Mouse (Mus musculus) liver, embryonic 15.5 days (tissue): Measurements from ENCODE around the gene Mast1. TPM values are rescaled to one million over a fixed set of nuclear protein-coding genes. Genes with fewer than 3 reads are reported as not detected.

Source experiments
- ATAC-seq: fragments of 200-750 bp; cut with Nextera tagmentation; 2 replicates; pipeline ENCODE4 v1.8.0; 2017; ENCODE audit warnings: moderate number of reproducible peaks, mild to moderate bottlenecking, moderate library complexity; ENCODE audit not compliant: insufficient read depth
- H3K27ac ChIP-seq: fragments of 300-500 bp; sonication (generic); replicated peaks from 2 replicates; pipeline ENCODE4 v1.5.1; 2015; ENCODE audit warnings: mild to moderate bottlenecking, inconsistent platforms
- H3K27me3 ChIP-seq: fragments of 300-500 bp; sonication (generic); 2 replicates; pipeline ENCODE4 v1.6.1; 2015; ENCODE audit warnings: mild to moderate bottlenecking, inconsistent platforms
- H3K36me3 ChIP-seq: fragments of 300-500 bp; sonication (generic); replicated peaks from 2 replicates; pipeline ENCODE4 v1.6.1; 2015; ENCODE audit warnings: moderate library complexity, mild to moderate bottlenecking, inconsistent platforms
- H3K4me1 ChIP-seq: fragments of 300-500 bp; sonication (generic); replicated peaks from 2 replicates; pipeline ENCODE4 v1.6.1; 2015; ENCODE audit warnings: inconsistent platforms
- H3K4me2 ChIP-seq: fragments of 300-500 bp; sonication (generic); 2 replicates; pipeline ENCODE4 v1.6.1; 2015; ENCODE audit warnings: moderate library complexity, mild to moderate bottlenecking, inconsistent platforms
- H3K4me3 ChIP-seq: fragments of 300-500 bp; sonication (generic); replicated peaks from 2 replicates; pipeline ENCODE4 v1.5.1; 2015; ENCODE audit warnings: mild to moderate bottlenecking, inconsistent platforms
- H3K9ac ChIP-seq: fragments of 300-500 bp; sonication (generic); 2 replicates; pipeline ENCODE4 v1.6.1; 2015; ENCODE audit warnings: moderate library complexity, mild to moderate bottlenecking, inconsistent platforms
- H3K9me3 ChIP-seq: fragments of 300-500 bp; sonication (generic); replicated peaks from 2 replicates; pipeline ENCODE4 v1.6.1; 2016; ENCODE audit warnings: inconsistent platforms
- WGBS: fragments of 180-500 bp; shearing (Covaris S2); methylation state at CpG from one replicate; pipeline ENCODE4 v1.1.7; 2015; ENCODE audit warnings: mixed read lengths; ENCODE audit not compliant: insufficient replicate concordance; 5-methylcytosine and 5-hydroxymethylcytosine counted together
- polyA plus RNA-seq: library from polyadenylated mRNA; unstranded; fragments of >200 nt; fragmentation: Nextera tagmentation; extraction: Ambion mirVana; gene quantifications from 2 replicates; pipeline ENCODE4 v1.2.1, GENCODE M21; 2015

Mast1 gene
- polyA plus RNA-seq, 1 experiment from 2014 or later = 0.23 TPM

DNA sequence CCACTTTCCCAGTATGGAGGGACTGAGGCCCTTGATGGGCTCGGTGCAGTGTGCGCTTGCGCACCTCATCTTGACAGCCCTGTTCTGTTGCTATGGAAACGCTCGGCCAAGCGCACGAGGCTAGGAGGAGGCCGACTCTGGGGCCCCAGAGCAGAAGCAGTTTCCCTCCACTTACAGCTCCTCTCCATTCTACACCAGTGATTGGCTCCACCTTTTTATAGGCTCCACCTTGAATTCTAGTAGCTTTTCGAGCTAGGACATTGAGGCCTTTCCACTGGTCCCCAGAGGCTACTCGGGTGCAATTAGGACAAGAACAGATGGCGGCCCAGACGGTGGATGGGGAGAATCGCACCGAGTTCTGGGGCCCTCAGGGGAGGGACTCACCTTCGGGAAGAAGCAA, 2.3 kb downstream of the Mast1 start:
- no peak overlapping the region for H3K9ac ChIP-seq
- no peak overlapping the region for H3K27ac ChIP-seq
- H3K4me3 ChIP-seq = no peak overlapping the region
- H3K36me3 ChIP-seq = no peaks in the 10 kb centered on the region
- ATAC-seq = no peak
- H3K4me1 ChIP-seq = peaks cover 29% of the 10 kb centered on the region
- peaks cover 98% of the 10 kb centered on the region for H3K27me3 ChIP-seq
- H3K4me2 ChIP-seq = no peak overlapping the region
- 3% methylated on average over 15 of the region's 15 CpGs for WGBS
- no peaks in the 10 kb centered on the region for H3K9me3 ChIP-seq

DNA sequence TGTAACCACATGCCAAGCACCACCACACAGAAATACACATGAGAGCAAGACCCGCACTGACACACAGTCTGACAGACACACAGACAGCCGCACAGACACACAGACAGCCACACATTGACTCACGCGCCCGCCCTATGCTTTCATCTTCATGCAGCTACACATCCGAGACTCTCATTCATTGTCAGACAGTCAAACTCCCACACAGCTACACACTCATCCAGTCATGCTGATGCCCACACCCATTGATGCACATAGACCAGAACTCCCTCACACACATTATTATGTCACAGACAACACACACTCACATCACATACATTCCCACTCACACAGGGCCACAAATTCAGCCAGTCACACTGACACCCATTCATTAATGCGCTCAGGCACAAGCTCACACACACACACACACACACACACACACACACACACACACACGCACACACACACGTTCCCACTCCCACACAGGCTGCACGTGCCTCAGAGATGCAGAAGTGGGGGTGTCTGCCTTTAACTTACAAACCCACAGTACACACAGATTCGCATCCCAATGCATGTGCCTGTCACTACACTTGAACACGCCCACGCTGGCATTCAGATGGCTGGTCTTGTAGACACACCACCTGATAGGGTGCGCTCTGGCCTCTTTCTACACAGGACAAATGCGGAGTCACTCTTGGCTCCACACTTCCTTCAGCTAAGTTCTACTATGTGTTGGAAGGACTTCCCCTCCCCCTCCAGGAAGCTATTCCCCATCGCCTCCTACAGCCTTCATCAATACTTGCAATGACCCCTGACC, 3.2 kb downstream of the Mast1 start:
- Histone ChIP-seq H3K4me3 (no peak overlapping the region), H3K4me1 (peaks cover 34% of the 10 kb centered on the region), H3K36me3 (no peaks in the 10 kb centered on the region), H3K9ac (no peak overlapping the region), H3K27ac (no peak overlapping the region), H3K27me3 (peaks cover 98% of the 10 kb centered on the region), H3K9me3 (no peaks in the 10 kb centered on the region), H3K4me2 (no peak overlapping the region)
- 64% methylated on average over 16 of the region's 16 CpGs for WGBS
- no peak for ATAC-seq

DNA sequence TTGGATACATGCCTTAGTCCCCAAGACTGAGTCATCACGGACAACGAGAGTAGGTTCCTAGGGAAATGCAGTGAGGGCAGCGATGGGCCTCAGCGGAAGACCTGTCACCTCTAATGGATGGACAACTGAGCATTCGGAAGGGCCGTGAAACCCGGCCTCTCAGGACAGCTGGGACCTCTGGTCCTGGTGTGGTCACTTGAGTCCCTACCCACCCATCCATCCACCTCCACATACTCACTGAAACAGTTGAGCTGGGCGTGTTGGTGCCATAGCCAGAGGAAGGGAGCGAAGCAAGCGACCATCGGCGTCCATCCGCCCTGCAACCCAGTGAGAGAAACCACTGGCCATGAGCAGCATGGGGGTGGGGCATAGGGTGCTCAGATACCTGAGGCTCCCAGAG, 6.6 kb downstream of the Mast1 start:
- 77% methylated on average over 13 of the region's 13 CpGs for WGBS
- no peak overlapping the region for H3K4me2 ChIP-seq
- no peak overlapping the region for H3K9ac ChIP-seq
- peaks cover 20% of the 10 kb centered on the region for H3K4me1 ChIP-seq
- no peaks in the 10 kb centered on the region for H3K9me3 ChIP-seq
- H3K27ac ChIP-seq = no peak overlapping the region
- H3K36me3 ChIP-seq = no peaks in the 10 kb centered on the region
- ATAC-seq = no peak
- no peak overlapping the region for H3K4me3 ChIP-seq
- peaks cover 83% of the 10 kb centered on the region for H3K27me3 ChIP-seq

DNA sequence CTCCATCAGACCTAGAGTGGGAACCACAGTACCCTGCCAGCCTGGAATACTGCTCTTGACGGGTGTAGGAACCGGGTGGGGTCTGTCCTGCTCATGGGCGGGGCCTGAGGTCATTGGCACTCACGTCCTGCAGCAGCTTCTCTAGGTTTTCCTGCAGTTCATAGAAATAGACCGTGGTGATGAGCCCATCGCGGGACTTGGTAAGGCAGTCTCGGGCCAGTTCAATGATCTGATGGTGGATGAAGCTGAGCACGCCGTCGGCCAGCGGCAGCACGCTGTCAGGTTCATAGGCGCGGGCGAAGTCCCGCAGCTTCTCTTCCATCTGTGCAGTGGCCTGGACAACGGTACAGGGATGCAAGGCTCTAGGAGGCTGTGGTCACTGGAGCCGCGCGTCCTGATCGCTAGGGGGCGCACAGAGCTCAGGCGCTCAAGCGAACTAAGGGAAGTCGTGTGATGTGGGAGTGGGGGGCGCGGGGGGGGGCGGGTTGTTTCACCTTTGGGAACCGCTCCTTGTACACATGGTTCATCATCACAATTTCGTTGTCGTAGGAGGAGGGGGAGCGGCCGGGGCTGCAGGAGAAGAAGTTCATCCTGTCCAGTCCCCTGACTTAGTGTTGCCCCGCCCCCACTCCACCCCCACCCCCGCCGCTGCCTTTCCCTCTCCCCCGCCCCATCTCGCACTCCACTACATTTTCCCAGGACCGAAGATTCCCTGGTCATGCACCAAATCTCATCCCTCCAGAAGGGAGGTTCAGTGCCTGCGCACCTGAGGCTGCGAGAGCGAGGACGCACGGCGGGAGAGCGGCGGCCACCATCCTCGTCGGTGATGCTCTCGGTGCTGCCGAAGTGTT, 8.5 kb downstream of the Mast1 start:
- Histone ChIP-seq H3K4me3 (peak overlapping the region; percentile 14; the same call in 1 of the 2 replicates), H3K4me1 (peaks cover 13% of the 10 kb centered on the region), H3K4me2 (peak overlapping the region; percentile 39), H3K9ac (no peak overlapping the region), H3K36me3 (no peaks in the 10 kb centered on the region), H3K9me3 (no peaks in the 10 kb centered on the region), H3K27ac (no peak overlapping the region), H3K27me3 (peaks cover 79% of the 10 kb centered on the region)
- WGBS = 5% methylated on average over 52 of the region's 52 CpGs
- ATAC-seq = peak; percentile 37

DNA sequence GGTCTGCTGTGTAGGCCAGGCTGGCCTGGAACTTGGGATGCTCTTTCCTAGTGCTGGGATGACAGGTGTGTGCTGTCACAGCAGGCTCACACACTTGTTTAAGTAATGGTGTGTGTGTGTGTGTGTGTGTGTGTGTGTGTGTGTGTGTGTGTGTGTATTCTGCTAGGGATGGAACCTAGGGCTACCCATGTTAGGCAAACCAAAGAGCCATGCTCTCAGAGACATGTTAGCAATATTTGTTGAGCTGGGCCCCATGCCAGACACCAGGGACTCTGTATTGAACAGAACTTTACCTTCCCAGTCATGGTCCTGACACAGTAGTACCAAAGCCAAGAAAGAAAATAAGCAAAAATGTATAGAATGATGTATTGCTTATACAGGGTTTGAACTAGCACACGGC, 9.6 kb downstream of the Mast1 start:
- Histone ChIP-seq H3K27me3 (peaks cover 73% of the 10 kb centered on the region), H3K36me3 (no peaks in the 10 kb centered on the region), H3K4me2 (no peak overlapping the region), H3K27ac (no peak overlapping the region), H3K4me1 (peaks cover 15% of the 10 kb centered on the region), H3K4me3 (no peak overlapping the region), H3K9ac (no peak overlapping the region), H3K9me3 (no peaks in the 10 kb centered on the region)
- 52% methylated on average over 1 of the region's 1 CpGs for WGBS
- no peak for ATAC-seq

DNA sequence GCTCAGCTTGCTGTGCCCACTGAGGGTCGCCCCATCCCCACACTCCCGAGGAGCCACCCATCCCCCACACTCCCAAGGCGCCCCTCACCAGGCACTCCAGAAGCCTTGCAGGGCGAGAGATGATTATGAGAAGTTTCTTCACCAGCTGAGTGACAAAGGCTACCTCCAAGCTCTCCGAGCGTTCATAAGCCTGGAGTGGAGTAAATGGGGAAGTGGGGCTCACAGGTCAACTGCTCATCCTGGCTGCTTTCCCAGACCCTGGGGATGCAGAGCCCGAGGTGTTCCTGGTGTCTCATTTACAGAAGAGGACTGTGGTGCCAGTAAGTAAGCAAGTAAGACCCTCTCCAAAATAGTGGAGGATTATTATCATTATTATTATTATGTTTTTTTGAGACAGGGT, 11.6 kb downstream of the Mast1 start:
- Histone ChIP-seq H3K9me3 (no peaks in the 10 kb centered on the region), H3K4me3 (no peak overlapping the region), H3K9ac (no peak overlapping the region), H3K4me1 (peaks cover 15% of the 10 kb centered on the region), H3K4me2 (no peak overlapping the region), H3K36me3 (no peaks in the 10 kb centered on the region), H3K27ac (no peak overlapping the region), H3K27me3 (peaks cover 55% of the 10 kb centered on the region)
- WGBS = 48% methylated on average over 7 of the region's 7 CpGs
- ATAC-seq = no peak

DNA sequence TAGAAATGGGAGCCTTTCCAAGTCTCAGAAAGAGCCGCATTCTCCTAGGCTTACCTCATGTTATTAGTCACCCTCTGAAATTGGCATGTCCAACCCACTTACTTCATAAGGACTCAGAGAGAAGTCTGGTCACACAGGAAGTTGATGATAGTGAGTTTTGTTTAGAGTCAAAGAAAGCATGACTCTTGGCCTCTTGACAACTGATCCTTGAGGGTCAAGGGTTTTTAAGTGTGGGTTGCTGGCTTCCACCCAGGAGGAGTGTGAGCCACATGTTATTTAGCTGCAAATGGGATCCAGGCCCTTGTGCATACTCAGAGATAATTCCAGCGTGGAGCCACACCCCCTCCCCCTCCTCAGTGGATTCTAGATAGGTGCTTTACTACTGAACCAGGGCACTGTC, 15.6 kb downstream of the Mast1 start:
- Histone ChIP-seq H3K4me1 (0 out of 2 replicates have a peak, but pooled peaks cover 4% of the 10 kb centered on the region), H3K9me3 (no peaks in the 10 kb centered on the region), H3K4me2 (no peak overlapping the region), H3K4me3 (no peak overlapping the region), H3K27me3 (peaks cover 56% of the 10 kb centered on the region), H3K27ac (no peak overlapping the region), H3K9ac (no peak overlapping the region), H3K36me3 (no peaks in the 10 kb centered on the region)
- 62% methylated on average over 2 of the region's 2 CpGs for WGBS
- no peak for ATAC-seq

DNA sequence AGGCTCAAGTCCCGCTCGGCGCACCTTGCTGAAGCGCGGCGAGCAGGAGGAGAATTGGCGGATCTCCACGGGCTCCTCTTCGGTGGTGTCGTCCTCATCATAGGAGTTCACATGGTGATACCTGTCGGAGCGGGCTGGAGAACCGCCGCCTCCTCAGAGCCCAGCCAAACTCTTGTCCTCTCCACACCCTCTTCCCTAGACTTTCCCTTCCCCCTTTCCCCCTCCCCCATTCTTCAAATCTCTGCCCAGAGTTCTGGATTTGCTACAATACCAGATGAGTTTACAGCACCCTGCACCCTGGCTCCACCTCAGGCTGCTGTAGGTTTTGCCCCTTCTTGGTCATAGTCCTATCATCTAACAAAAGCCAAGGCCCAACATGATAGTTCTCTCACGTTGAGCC, 18.5 kb downstream of the Mast1 start:
- Histone ChIP-seq H3K27ac (no peak overlapping the region), H3K9me3 (no peaks in the 10 kb centered on the region), H3K4me2 (no peak overlapping the region), H3K4me3 (no peak overlapping the region), H3K36me3 (no peaks in the 10 kb centered on the region), H3K27me3 (peaks cover 58% of the 10 kb centered on the region), H3K4me1 (peaks cover 8% of the 10 kb centered on the region), H3K9ac (no peak overlapping the region)
- ATAC-seq = no peak
- WGBS = 81% methylated on average over 15 of the region's 15 CpGs

DNA sequence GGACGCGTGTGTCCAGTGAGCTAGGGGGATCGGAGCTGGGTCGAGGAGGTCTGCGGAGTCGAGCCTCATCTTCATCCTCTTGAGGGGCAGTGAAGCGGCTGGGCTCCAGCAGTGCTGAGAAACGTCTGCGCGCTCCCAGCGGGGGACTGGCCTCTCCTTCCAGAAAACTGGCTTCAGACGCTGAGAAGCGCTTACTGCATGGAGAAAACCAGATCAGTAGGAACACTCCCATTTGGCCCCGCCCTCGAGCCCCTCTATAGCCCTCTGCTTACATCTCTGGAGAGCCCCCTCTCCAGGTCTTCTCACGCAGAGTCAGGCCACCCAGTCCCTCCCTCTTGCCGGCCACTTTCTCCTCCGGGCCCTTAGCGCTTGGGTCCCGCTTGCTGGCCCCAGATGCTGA, 19.4 kb downstream of the Mast1 start:
- H3K27me3 ChIP-seq = peaks cover 61% of the 10 kb centered on the region
- no peak for ATAC-seq
- no peak overlapping the region for H3K27ac ChIP-seq
- H3K4me2 ChIP-seq = no peak overlapping the region
- no peak overlapping the region for H3K4me3 ChIP-seq
- no peaks in the 10 kb centered on the region for H3K36me3 ChIP-seq
- WGBS = 32% methylated on average over 20 of the region's 20 CpGs
- peaks cover 15% of the 10 kb centered on the region for H3K4me1 ChIP-seq
- no peaks in the 10 kb centered on the region for H3K9me3 ChIP-seq
- no peak overlapping the region for H3K9ac ChIP-seq

DNA sequence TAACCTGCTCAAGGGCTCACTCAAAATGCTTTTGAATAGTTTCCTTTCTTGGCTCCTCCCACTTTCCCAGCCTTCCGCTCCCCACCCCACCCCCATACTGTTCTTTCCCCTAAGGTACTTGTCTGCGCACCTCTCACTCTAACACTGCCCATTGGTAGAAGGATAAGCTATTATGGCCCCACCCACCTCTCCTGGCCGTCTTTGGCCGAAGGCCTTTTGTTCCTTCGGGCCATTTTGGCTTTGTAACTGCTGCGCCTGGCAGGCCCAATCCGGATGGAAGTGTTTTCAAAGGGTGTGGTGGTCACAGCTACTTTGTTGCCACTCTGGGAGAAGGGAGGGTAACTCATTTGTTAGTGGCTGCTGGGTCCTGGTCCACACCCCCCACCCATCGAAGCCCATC, 21.9 kb downstream of the Mast1 start:
- H3K27ac ChIP-seq = no peak overlapping the region
- no peak overlapping the region for H3K9ac ChIP-seq
- no peaks in the 10 kb centered on the region for H3K9me3 ChIP-seq
- no peak overlapping the region for H3K4me3 ChIP-seq
- no peak overlapping the region for H3K4me2 ChIP-seq
- H3K27me3 ChIP-seq = peaks cover 73% of the 10 kb centered on the region
- peaks cover 26% of the 10 kb centered on the region for H3K4me1 ChIP-seq
- peaks cover 12% of the 10 kb centered on the region for H3K36me3 ChIP-seq
- ATAC-seq = no peak
- 78% methylated on average over 8 of the region's 8 CpGs for WGBS

DNA sequence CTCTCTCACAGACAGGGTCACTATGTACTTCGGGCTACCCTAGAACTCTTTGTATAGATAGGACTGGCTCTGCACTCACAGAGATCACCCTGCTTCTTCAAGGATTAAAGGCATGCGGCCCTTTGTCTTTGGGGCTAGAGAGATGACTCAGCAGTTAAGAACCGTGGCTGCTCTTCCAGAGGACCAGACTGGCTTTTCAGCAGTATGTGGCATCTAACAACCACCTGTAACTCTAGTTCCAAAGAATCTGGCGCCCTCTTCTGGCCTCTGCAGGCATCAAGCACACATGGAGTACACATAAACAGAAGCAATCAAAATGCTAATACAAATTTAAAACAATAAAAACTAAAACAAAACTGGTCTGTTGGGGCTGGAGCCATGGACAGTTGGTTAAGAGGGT, 23.2 kb downstream of the Mast1 start:
- peaks cover 12% of the 10 kb centered on the region for H3K36me3 ChIP-seq
- ATAC-seq = no peak
- H3K27me3 ChIP-seq = peaks cover 65% of the 10 kb centered on the region
- peaks cover 40% of the 10 kb centered on the region for H3K4me1 ChIP-seq
- H3K27ac ChIP-seq = peak overlapping the region; percentile 66; the same call in 1 of the 2 replicates
- 15% methylated on average over 4 of the region's 4 CpGs for WGBS
- peak overlapping the region; percentile 96 for H3K4me2 ChIP-seq
- no peaks in the 10 kb centered on the region for H3K9me3 ChIP-seq
- H3K4me3 ChIP-seq = peak overlapping the region; percentile 57; the same call in 1 of the 2 replicates
- no peak overlapping the region for H3K9ac ChIP-seq
